Mouse (Mus musculus): ENCODE results near the gene Pacsin3.

Gene Pacsin3

DNA sequence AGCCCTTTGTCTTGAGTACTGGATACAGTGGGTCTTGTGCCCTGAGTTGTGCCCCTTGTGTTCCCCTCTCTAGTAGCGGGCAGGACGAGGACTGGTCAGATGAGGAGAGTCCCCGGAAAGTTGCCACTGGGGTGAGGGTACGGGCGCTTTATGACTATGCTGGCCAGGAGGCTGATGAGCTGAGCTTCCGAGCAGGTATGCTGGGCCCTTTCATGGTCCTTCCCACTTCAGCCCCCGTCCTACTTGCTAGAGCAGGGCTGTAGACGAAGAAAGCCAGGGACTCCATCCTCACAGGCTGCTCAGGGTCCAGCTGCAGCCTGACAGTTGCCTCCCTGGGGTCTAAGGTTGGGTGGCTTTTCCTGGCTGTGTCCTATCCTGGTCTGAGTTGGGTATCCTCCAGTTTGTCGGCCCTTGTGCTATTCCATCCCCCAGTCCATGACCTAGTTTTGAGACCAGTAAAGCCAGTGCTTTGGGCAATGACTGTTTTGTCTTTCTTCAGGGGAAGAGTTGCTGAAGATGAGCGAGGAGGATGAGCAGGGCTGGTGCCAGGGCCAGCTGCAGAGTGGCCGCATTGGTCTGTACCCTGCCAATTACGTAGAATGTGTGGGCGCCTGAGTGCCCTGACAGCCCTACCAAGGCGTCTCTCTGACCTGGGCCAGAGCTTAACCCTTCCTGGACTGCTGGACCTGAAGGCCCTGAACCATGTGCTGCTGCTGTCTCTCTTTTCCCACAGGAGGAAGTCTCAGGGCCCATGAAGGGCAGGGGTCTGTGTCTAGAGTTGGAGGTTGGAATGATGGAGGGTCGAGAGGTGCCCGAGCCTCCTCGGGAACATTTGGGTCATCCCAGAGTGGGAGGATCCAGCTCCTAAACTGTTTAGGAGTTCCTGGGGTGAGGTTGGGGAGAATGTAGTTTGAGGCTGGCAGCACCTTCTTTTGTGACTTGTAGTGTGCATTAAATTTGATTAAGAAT lies 8.2 kb downstream of the Pacsin3 start:
- no peak for DNase-seq

DNA sequence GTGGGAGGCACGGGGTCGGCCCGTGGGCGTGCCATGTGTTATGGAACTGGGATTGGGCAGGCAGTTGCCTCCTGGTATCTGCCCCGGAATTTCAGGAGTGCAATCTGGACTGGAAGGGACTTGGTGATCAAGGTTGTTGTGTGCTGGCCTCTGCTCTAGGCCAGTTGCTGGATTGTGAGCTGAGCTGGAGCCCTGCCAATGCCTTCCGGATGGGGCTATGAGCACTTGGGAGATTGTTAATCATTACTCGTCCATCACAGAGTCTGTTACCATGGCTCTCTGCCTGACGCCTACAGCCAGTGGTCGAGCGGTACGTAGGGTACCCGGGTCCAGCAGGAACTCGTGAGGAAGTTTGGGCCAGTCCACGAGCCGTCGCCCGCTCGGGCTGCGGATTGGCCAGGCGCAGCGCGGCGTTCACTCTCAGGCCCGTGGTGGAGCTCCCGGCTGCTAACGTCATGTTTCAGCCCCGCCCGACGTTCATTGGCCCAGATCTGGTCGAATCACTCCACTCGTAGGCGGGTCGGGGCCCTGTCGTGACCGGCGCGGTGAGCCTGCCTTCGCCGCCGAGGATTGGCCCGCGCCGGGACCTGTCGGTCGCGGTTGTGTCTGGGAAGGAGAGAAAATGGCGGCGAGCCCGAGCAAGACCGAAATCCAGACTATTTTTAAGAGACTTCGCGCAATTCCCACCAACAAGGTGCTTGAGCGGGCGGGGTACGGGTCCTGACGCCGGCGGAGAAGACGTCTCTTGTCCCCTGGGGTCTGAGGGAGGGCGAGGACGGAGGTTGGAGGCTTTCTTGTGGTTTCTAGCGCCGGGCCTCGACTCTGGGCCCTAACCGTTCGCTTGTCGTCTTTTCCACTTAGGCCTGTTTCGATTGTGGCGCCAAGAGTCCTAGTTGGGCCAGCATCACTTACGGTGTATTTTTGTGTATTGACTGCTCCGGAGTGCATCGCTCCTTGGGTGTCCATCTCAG lies 9.2 kb downstream of the Pacsin3 start, which contains the start of gene Arfgap2:
Arfgap2 (plus strand) TSS at position 264 of the 971 bp plus-strand sequence.
- DNase-seq, result peak; percentile 98 to 99

GRCm38 (mm10) chr2:91268042-91268441 lies 12.3 kb downstream of the Pacsin3 start:
- no peak for DNase-seq

DNA sequence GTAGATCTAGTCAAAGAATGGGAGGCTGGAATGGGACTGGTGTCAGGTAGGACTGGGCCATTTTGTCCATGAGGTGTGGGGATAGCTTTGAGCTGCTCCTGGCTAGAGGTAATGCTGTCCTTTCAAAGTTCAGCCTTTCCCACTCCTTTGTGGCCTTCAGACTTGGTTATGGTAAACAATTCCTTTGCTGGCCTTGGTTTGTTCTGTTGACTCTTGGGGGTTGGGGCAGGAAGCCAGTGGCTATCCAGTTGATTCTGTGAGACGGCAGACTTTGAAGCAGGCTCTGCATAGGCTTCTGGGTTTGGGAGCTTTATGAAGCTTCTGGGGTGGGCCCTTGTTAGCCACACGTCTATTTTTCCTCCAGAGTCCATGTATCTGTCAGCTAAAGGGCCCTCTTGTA lies 13.0 kb downstream of the Pacsin3 start:
- DNase-seq, result no peak

GRCm38 (mm10) chr2:91269687-91270133 lies 14.0 kb downstream of the Pacsin3 start:
- no peak for DNase-seq

GRCm38 (mm10) chr2:91278749-91279371 lies 23.1 kb downstream of the Pacsin3 start:
- peak; percentile 48 to 80 for DNase-seq

DNA sequence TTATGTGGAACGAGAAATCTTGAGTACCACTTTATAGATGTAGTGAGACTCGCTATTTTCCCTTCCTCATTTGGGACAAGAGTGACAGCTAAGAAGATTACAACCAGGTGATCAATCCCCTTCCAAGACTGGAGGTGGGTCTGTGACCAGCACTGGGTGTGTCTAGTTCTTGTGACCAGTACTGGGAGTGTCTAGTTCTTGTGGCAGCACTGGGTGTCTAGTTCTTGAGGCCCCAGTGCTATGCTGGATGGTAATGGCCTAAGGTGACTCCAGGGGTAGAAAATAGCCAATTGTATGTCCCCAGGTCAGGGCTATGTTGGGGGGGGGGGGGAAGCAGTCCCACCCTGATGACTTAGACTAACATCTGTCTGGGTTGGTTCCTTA lies 23.6 kb downstream of the Pacsin3 start:
- DNase-seq, result no peak

- no peak for DNase-seq
Measured at GRCm38 (mm10) chr2:91281366-91281765, 25.6 kb downstream of the Pacsin3 start.

DNA sequence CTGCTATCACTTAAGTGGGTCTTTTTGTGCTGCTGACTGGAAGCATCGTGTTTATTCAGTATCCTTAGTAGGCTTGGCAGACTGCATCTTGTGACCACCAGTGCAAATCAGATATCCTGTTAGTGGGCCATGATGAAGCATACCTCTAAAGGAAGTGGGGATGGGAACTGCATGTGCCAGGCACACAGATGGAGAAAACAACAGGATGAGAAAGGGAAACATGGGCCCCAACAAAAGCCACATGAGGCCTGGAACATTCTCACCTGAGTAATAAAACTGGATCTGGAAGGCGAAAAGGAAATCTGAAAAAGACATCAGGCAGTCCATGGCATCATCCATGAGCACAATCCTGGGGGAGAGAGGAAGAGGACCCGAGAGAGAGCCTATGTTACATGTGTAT lies 28.2 kb downstream of the Pacsin3 start:
- no peak for DNase-seq

- DNase-seq, result peak in 1 of 2 experiments; percentile 38
Measured at GRCm38 (mm10) chr2:91284375-91285199, 28.8 kb downstream of the Pacsin3 start.

GRCm38 (mm10) chr2:91285885-91286505 lies 30.2 kb downstream of the Pacsin3 start:
- DNase-seq, result peak; percentile 72 to 93

GRCm38 (mm10) chr2:91287563-91287962 lies 31.8 kb downstream of the Pacsin3 start:
- no peak for DNase-seq

GRCm38 (mm10) chr2:91291197-91292007 lies 35.6 kb downstream of the Pacsin3 start:
- DNase-seq, result peak in 1 of 2 experiments; percentile 18

DNA sequence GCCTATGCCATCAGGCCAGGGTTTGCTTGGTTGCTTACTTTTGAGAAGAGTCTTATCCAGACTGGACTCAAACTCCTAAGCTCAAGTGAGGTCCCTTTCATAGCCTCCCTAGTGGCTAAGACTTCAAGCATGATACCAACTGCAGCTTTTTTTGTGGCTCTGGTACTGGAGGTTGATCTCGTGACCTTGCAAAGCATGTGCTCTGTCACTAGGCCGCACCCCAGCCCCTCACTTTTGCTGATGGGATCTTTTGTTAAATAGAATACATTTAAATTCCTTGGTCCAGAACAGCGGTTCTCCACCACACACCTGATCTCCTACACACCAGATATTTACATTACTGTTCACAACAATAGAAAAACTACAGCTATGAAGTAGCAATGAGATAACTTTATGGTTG lies 38.5 kb downstream of the Pacsin3 start:
- DNase-seq, result no peak

DNA sequence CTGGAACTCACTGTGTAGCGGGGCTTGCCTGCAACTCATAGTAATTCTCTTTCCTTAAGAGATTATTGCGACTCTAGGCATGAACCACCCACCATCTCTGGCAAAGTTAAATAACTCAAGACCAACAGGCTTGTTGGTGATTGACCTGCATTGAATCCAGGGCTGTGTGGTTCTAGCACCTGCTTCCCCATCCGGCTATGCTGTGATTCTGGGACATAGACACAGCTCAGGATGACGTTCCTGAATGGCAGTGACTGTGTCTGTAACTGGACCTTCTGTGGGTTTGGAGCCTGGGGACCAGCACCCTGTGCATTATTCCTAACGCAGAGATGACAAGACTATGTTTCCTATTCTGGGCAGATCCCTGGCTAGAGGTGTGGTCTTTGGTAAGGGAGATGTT lies 40.1 kb downstream of the Pacsin3 start:
- DNase-seq, result no peak

DNA sequence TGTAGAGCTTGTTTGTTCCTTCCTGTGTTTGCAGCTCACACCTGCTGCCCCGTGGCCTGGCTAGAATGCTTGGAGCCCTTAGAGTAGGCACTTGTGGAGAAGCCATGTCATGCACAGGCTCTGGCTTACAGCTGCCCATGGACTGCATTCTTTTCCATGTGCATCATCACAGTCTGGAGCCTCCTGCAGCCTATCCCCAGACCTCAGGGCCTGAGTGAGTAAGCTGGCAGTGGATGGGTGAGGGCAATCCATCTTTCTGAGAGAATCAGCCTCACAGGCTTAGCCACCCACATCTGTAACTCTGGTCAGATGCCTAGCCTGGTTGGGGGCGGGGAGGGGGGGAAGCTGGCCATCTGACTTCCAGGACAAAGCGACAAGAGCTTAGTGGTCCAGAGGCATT lies 43.4 kb downstream of the Pacsin3 start:
- DNase-seq, result no peak

- no peak for DNase-seq
Measured at GRCm38 (mm10) chr2:91300784-91301183, 45.0 kb downstream of the Pacsin3 start.

DNA sequence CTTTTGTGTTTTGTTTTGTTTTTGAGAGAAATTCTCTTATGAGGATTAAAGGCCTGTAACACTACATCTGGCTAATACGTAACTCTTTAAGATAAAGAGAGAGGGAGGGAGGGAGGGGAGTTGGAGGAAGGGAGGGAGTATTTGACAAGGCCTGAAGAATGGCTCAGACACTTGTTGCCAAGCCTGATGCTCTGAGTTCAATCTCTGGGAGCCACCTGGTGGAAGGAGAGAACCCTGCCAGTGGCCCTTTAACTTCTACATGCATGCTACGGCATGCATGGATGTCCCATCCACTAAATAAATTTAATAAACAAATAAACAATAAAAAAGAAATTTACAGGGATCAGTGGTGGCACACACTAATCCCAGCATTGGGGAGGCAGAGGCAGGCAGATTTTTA lies 46.1 kb downstream of the Pacsin3 start:
- DNase-seq, result no peak

DNA sequence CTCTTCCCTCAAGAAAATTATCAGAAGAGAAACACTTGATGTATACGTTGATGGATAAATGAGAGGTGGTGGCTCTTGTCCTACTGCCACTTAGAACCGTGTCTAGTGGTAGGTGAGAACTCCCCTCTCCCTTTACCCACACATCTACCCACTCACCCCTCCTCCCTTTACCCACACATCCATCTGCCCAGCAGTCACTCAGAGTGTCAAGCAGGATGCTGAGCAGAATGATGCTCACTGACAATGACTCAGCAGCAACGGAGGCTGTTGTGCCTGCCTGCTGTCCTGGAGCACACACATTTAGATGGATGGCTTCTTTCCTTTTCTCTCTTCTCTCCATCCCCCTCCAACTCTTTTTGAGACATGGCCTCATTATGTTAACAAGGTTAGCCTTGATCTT lies 47.1 kb downstream of the Pacsin3 start:
- no peak for DNase-seq

- DNase-seq, result no peak
Measured at GRCm38 (mm10) chr2:91305926-91306325, 50.2 kb downstream of the Pacsin3 start.
